Mouse (Mus musculus) G1E-ER4 (cell line): ENCODE data around the gene Cx3cr1. TPM values are rescaled to one million over a fixed set of nuclear protein-coding genes. Genes with fewer than 3 reads are reported as not detected.

Experiments
- GATA1 ChIP-seq: IDR thresholded peaks from one replicate; pipeline ENCODE4 v1.8.0; 2012; ENCODE audit warnings: low read length, inconsistent platforms
- polyA plus RNA-seq: library from polyadenylated mRNA; stranded (reverse); fragments of >175 nt; gene quantifications from 2 replicates; pipeline ENCODE4 v1.2.3, GENCODE M21; 2012

Gene Cx3cr1
- polyA plus RNA-seq, 1 experiment: not detected

DNA sequence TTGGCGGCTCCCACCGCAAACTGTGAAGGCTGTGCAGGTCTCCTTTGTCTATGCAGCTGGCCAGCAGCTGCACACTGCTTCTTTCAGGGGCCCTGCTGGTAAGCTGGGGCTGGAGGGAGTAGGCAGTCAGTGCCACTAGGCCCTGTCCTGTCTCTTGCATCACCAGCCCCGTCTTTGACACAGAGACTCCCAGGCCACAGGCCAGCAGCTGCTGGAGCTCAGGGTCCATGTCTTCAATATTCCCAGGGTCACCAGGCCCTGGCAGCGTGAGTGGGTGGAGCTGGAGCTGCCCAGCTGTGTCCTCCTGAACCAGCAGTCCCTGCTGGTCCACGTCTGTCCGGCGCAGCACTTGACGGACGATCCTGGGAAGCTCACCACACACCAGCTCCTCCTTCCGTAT is 52.7 kb downstream of the Cx3cr1 start:
- no peak for TF ChIP-seq GATA1

DNA sequence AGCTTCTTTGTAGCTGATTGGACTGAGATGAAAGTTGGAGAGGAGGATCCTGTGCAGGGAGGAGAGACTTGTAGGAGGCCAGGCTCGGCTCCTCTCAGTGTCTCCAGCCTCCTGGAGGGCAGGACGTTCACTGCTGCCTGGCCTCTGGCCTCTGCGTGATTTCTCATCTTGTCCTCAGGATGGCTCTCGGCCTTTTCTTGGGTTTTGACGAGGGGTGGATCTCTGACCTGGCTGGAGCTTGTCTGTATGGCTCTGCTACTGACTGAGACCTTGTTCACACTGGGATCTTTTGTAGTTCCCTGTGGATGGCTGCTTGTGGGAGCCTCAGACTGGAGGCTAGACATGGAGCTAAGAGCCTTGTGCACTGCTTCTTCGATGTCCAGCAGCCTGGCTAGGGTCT is 54.9 kb downstream of the Cx3cr1 start:
- TF ChIP-seq GATA1: no peak

DNA sequence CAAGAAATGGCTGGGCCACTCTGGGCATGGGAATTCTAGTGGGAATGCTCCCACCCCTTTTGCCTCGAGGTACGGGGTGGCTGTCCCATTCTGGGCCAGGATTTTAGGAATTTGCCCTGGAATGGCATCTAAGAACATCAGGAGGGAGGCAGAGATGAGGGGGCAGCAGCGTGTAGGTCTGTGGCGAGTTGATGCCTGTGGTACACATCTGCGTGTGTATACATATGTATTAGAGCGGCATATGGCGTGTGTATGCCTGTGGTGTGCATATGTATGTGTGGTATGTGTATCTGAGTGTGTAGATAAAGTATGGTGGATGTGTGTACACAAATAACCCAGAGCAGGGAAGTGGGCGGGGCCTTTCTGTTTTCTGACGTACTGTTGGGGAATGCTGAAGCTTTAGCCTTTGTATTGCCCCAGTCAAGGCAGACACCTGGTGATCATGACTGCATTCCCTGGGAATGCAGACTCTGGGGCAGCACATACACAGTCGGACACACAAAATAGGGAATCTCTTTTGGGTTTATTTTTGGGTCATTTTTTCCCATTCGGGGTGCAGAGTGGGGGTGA is 56.3 kb downstream of the Cx3cr1 start:
- TF ChIP-seq GATA1: no peak

DNA sequence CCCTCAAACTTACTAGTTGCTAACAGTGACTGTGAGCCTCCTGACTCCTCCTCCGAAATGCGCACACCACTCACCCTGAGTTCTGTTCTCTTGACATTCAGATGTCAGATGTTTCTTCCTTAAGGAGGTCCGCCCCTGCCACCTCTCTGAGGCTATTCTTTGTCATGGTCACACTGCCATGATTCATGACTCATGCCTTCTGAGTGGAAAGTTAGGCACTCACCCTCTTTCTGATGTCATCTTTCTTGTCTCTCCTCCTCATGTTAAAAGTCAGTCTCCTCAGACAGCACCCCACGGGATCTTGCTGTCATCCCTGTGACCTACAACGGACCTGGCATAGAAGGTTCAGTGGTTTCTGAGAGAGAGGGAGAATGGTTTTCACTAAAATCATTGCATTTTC is 56.9 kb downstream of the Cx3cr1 start:
- no peak for TF ChIP-seq GATA1

DNA sequence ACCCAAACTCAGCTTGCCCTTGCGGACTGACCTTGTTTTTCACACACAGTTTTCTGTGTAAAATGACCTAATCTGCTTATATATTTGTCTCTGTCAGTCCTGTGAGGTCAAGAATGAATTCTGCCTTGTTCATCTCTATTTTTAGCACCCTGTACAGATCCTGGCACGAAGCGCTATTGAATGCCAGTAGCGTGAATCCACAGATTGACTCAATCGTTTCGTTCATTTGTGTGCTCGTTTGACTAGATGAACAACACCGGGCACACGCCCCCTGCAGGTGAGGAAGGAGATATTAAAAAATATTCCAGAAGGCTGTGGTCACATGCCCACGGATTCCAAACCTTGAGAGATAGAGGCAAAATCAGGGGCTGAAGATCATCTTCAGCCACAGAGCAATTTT is 58.1 kb downstream of the Cx3cr1 start:
- TF ChIP-seq GATA1: no peak

DNA sequence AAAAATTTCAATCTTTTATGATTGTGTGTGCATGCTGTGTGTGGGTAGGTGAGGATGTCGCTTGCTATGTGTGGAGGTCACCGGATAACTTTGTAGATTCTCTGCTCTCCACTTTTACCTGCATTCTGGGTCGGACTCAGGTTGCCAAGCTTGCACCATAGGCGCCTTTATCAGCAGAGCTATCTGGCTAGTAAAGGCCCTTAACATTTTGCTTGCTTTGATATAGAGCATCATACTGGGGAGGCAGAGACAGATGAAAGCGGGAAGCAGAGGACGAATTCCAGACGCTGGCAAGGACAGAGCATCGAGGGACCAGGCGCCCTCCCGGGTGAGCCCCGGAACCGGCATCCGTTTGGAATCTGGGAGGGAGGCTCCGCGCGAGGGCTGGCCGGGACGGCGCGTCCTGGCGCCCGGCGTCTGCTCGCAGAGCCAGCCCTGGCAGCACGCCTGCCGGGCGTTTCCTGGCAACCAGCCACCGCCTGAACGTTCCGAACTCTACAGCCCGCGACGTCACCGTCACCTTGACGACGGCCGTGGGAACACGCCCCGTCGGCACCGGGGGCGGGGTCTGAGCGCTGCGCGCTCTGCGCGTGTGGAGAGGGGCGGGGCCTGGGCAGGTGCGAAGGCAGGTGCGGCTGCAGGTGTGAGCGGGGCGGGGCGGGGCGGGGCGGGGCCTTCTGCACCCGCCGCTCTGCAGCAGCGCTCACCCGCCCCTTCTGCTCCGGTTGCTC is 58.7 kb downstream of the Cx3cr1 start:
- no peak for TF ChIP-seq GATA1

DNA sequence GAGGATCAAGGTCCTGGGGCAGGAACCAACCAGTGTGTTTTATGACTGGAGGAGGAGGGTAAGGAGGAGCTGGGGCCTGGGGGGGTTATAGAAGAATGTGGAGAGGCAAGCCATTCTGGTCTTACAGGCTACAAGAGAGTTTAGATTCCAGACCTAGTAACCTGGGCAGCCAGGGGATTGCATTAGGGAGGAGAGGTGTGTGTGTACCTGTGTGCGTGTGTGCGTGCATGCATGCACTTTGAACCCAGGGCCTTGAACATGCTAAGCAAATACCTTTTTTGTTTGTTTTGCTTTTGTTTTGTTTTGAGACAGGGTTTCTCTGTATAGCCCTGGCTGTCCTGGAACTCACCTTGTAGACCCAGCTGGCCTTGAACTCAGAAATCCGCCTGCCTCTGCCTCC is 59.8 kb downstream of the Cx3cr1 start:
- TF ChIP-seq GATA1: no peak

DNA sequence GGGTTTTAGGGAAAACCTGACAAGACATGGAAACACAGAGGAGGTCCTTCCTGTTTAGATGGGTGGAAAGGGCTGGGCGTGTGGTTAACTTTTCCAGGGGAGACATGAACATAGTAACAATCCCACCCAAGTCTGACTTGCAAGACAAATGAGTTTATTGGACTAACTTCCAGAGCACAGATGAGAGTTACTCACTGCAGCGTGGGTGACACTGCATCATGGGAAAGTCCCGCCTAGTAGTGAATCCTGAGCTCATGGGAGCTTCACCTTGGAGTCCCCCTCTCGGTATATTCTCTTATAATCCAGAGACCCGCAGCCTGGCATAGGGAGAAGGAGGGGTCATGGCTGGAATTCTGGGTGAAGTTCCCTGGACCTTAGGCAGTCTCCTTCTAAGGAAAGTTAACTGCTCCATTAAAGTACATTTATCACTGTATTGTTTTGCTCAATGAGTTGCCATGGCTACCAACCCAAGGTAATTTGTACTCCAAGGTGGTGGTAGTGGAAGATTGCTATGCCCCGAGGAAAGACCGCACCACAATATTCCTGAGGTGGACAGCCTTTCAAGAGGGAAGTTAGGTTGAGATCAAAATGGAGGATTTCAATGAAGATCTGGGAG is 60.3 kb downstream of the Cx3cr1 start:
- TF ChIP-seq GATA1: no peak

DNA sequence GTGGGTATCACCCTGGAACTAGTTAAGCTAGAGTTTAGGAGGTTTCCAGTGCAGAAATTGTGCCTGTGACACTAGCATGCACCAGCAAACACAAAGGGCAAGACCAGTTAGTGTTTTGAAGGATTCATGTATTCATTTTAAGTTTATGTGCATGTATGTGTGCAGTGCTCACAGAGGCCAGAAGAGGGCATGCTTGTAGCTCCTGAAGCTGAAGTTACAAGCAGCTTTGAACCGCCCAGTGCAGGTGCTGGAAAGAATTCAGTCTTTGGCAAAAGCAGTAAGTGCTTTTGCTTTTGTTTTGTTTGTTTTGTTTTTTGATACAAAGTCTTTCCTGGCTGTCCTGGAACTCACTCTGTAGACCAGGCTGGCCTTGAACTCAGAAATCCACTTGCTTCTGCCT is 61.8 kb downstream of the Cx3cr1 start:
- TF ChIP-seq GATA1: no peak

DNA sequence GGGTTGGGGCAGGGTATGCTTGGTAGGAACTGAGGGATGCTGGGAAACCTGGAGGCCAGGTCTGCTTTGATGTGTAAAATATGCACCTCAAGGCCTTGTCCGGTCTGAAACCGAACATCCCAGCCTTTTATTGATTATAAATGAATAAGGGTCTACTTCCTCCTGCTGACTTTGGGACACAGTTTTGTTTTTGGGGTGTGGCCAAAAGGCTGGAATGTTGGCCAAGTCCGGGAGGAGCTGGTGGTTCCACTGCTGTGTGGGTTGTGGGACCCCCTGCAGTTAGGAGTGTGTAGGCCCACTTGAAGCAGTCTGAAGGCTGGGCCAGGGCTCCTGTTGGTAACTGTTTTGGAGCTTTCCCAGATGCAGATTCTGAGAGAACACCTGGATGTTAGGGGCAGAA is 63.7 kb downstream of the Cx3cr1 start:
- TF ChIP-seq GATA1: no peak

DNA sequence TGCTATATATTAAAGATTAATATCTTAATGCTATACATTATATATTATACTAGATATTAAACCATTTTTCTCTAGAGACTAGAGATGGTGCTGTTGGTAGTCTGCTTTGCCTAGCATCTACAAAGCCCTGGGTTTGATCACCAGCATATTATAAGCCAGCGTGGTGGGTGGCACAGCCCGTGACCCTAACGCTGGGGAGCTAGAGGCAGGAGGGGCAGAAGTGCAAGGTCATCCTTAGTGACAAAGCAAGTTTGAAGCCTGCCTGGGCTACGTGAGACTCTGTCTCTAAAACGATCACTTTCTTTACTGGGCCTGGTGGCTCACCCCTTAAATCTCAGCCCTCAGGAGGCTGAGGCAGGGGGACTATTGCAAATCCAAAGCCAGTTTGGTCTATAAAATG is 66.8 kb downstream of the Cx3cr1 start:
- TF ChIP-seq GATA1: no peak

DNA sequence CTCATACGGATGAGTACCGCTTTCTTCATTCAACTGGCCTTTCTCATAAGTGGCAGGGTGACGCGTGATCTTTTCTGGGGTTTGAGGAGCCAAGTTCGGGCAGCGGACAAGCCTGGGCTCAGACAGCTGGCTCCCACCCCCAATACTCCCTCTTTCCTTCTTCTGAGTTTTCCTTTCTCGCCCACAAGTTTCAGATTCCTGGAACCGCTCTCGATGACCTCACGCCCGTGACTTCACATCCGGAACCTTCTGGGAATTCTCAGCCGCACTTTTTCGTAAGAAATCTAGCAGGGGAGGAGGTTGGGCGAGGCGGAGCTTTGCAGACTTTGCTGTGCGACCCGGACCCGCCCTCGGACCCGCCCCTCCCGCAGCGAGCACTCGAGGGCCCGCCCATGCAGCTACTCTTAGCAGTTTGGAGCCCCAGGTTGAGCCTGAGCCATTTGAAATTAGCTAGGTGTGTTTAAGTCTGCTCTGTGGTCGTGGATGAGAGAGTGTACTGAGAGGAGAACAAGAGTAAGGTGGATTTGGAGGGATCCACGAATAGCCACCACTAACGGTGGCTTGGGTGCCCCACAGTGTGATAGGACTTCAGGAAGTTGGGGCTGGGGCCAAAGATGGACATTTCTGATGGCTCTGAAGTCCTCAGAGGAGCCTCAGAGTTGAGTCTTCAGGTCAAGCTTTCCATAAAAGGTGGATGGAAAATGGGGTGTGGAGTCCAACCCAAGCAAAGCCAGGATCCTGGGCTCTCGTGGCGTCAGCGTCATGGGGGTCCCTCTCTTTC is 67.5 kb downstream of the Cx3cr1 start:
- TF ChIP-seq GATA1: no peak

DNA sequence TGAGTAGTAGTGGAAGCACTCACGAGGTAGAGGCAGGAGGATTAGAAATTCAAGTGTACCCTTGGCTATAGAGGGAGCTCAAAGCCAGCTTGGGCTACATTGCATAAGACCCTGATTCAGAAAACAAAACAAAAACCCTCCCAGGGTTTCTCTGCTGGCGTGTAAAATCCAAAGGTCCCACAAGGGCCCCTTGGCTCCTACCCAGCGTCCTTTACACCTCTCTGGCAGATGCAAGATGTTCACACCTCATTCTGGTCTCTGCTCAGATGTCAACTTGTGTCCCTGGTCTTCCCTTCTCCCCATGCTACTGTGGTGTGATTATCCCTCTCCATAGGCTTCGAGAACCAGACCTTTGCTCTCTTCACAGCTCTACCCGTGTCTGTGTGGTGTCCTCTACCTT is 68.9 kb downstream of the Cx3cr1 start:
- TF ChIP-seq GATA1: no peak

DNA sequence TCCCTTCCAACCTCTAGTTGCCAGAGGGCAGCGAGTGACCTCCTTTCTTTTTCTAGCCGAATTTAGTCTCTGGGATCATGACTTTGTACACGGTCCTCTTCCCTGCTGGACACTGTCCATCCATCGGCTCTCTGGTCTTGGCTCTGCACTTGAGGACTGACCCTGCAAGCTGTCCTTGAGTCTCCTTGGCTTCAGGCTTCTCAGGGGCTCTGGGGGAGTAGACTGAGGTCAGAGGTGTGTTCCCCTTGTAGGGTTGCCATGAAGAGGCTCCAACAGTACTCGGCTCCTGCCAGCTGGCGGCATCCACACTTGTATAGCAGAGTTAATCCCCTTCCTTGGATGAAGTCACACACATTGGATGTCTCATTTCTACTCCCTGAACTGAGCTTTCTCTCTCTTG is 70.0 kb downstream of the Cx3cr1 start:
- no peak for TF ChIP-seq GATA1

DNA sequence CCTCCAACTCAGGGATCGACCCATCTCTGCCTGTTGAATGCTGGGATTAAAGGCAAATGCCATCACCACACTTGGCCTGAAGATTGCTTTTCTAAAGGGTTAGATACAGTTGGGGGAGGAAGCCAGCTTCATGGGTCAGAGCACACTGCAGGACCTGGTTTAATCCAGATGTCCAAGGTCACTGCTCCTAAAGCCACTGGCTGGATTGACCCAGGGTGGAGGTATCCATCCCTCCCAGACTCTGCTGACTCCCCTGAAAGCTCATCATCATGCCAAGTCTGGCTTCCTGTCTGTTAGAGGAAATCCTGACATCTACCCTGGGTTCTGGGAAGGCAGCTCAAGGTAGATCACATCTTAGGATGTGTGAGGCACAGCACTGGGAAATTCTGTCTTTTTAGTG is 70.9 kb downstream of the Cx3cr1 start:
- TF ChIP-seq GATA1: no peak

DNA sequence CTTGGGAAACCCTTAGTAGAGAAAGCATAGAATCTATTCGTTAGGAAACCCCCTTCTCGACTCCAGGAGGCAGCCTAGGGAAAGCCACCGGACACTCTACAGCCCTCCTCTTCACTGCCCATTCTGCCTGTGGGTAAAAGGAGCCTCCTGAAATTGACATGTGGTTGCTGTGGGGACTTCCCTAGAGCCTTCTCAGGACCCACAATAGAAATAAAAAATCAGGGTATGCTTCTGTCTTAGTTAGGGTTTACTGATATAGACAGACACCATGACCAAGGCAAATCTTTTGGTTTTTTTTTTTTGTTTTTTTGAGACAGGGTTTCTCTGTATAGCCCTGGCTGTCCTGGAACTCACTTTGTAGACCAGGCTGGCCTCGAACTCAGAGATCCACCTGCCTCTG is 73.6 kb downstream of the Cx3cr1 start:
- TF ChIP-seq GATA1: no peak
